Mouse (Mus musculus) embryonic stem cell, embryonic (primary cell): ENCODE results near the gene Znhit3.

Experiments used
- CTCF ChIA-PET, 4 experiments: fragments of 300-600 bp in 2 of 4; fragments of 350-600 bp in 2 of 4; sonication (Branson Sonifier 250); formaldehyde crosslinking; loops; one replicate each; lab custom pipeline; 2022; ENCODE audit warnings: inconsistent platforms in 2 of 4; lab: Charles Lee
- POLR2A ChIA-PET, 4 experiments: fragments of 300-600 bp in 2 of 4; fragments of 350-600 bp in 2 of 4; sonication (Branson Sonifier 250); formaldehyde crosslinking; loops; one replicate each; lab custom pipeline; 2022; ENCODE audit warnings: antibody characterized with exemption in 4 of 4, inconsistent platforms in 1 of 4; lab: Charles Lee

Znhit3 gene

DNA sequence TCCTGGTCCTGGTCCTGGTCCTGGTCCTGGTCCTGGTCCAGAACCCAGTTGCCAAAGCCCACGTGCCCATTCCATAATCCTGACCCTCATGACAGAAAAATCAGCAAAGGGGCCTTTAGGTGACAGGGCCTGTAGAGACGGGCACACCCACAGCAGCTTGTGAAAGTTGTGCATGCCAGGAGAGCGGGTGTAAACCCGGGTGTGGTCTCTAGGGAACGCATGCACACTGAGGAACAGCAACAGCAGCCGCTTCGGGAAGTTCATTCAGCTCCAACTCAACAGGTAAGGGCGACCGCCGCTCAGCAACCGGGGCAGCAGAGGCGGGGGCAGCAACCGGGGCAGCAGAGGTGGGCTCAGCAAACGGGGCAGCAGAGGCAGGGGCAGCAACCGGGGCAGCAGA lies 23.1 kb downstream of the Znhit3 start:
- CTCF ChIA-PET: interaction anchor here in 1 of 4 experiments (1.8 kb wide), 1 partner anchor 368 kb away, joined by 4 read pairs; no protein-coding TSS in a partner anchor

DNA sequence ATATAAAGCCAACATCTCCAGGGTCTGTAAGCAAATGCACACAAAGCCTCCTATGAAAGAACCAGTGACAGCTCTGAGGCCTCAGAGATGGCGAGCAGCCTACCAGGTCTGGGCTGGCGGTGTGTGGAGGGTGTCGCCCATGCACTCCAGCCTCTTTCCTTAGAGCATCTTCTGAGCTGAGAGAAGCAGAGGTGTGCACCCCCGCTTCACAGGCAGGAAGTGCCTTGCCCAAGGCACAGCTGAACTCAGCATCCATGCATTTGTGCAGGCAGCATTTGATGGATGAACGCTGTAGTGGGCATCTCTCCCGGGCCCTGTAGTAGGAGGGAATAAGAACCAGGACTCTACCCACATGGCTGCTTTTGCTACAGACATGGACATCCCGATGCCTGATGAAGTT lies 24.5 kb downstream of the Znhit3 start:
- ChIA-PET CTCF (interaction anchor here in 1 of 4 experiments (0.9 to 1.2 kb wide), 2 partner anchors 17 to 27 kb away, joined by 3 to 6 read pairs; no protein-coding TSS in a partner anchor), POLR2A (interaction anchor here in 2 of 4 experiments (0.7 to 3.7 kb wide), 11 partner anchors 8 to 73 kb away, joined by 3 to 21 read pairs (median 5); partner anchors contain the start of genes Ggnbp2 (in 2 of the 2), Myo19 (in 1 of the 2), Pigw (in 1 of the 2) and Znhit3 (in 1 of the 2))

More for the DNA sequence above, 23.1 kb downstream of the Znhit3 start:
- POLR2A ChIA-PET: interaction anchor here in 2 of 4 experiments (0.7 to 3.7 kb wide), 8 partner anchors 8 to 75 kb away, joined by 3 to 21 read pairs (median 6); partner anchors contain the start of genes Myo19 (in 1 of the 2), Pigw (in 1 of the 2) and Znhit3 (in 1 of the 2)

DNA sequence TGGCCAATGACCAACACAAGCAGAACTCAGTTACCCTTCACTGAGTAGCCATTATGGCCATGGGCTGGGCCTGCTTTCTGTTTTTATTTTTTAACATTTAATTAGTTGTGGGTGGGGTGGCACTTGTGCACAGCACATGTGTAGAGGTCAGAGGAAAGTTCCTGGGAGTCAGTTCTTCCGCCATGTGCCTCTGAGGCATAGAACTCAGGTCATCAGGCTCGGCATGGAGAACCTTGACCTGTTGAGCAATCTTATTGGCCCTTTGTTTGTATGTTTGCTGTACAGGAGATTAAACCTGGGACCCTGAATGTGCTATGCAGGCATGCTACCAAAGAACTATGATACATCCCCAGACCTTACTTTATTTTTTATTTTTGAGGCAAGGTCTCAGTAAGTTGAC lies 26.7 kb downstream of the Znhit3 start:
- ChIA-PET POLR2A (interaction anchor here in 1 of 4 experiments (1.0 to 3.7 kb wide), 2 partner anchors 9 to 29 kb away, joined by 3 to 21 read pairs; partner anchors contain the start of genes Myo19 and Pigw), CTCF (interaction anchor here in 1 of 4 experiments (0.7 kb wide), 1 partner anchor 755 kb away, joined by 5 read pairs; no protein-coding TSS in a partner anchor)

DNA sequence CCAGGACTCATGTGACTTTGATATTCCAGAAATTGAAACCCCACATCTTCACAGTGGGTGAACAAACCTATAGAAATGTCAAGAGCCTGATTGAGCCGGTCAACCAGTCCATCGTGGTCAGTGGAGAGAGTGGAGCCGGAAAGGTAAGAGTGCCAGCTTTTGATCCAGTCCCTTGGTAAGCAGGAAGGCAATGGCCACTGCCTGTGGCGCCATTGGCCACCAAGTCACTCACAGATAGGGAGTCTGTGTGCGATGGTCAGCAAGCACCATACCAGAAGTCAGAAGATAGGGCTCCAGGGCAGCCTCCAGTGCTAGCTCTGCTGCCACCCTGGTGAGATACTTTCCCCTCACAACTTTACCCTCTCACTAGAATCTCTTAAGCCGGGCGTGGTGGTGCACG lies 28.1 kb downstream of the Znhit3 start:
- POLR2A ChIA-PET: interaction anchor here in 1 of 4 experiments (1.0 to 5.5 kb wide), 2 partner anchors 8 to 17 kb away, joined by 3 to 36 read pairs; partner anchors contain the start of genes Ggnbp2, Myo19 and Pigw
- CTCF ChIA-PET: no interaction called here

DNA sequence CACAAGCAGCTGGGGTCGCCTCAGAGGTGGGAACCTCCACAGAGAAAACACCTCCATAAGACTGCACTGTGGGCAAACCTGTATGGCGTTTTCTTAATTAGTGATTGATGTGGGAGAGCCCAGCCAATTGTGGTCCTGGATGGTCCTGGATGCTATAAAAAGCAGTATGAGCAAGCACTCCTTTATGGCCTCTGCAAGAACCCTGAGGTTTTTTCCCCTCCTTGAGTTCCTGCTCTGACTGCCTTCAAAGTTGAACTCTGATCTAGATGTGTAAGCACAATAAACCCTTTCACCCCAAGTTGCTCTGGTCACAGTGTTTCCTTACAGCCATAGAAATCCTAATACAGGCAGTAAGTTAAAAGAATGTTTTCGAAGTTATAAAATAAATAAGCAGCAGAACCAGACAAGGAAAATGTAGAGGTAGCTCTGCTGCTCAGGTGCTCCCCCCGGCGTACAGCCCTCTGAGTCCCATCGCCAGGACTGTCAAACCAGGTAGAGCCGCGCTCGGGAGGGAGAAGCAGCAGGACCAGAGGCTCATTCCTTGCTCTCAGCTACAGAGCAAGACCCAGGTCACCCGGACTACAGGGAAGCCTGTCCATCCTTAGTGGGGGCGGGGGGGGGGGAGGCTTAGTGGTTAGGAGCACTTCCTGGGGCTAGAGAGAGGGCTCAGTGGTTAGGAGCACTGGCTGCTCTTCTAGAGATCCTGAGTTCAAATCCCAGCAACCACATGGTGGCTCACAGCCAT lies 29.2 kb downstream of the Znhit3 start:
- ChIA-PET POLR2A (interaction anchor here in 2 of 4 experiments (0.6 to 5.5 kb wide), 6 partner anchors 9 to 400 kb away, joined by 3 to 36 read pairs (median 7); partner anchors contain the start of gene Ggnbp2 (in 2 of the 2)), CTCF (no interaction called here)

DNA sequence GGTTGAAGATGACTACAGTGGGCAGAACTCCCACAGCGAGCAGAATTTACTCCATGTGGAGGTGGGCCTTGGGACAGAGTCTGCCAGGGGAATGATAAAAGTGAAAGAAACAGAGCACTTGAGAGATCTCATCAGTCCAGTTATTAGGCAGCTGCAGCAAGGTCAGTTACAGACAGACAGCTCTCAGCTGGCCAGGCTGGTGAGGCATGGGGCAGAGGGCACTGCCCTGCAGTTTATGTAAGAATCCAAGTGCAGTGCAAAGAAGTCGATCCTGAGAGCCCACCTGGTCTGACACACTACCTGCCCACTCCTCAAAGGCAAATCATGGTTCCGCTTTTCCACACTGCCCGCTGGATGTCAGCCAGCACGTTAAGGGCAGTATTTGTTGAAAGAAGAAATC lies 29.9 kb downstream of the Znhit3 start:
- CTCF ChIA-PET: no interaction called here

DNA sequence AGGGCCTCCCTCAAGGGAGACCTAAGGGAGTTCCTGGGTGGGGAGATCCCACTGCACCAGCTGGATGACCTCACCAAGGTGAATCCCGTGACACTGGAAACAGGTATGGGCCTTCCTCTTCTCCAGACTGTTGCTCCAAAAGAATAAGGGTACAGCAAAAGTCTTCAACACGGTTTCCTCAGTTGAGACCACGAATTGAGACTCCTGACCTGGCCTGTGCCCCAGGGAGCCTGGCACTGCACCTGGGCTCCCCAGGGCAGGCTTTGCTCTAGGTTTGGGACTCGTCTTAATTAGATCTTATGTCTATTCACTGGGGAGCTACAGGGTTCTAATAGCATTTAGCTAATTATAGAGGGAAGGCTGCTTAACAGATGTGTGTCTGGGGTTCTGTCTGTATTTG lies 30.9 kb downstream of the Znhit3 start:
- POLR2A ChIA-PET: interaction anchor here in 3 of 4 experiments (1.1 to 5.5 kb wide), 10 partner anchors 10 to 67 kb away, joined by 3 to 36 read pairs (median 6); partner anchors contain the start of genes Ggnbp2 (in 2 of the 3) and Mrm1 (in 1 of the 3)
- CTCF ChIA-PET: interaction anchor here in 3 of 4 experiments (0.6 to 1.3 kb wide), 4 partner anchors 9 to 1734 kb away, joined by 3 to 7 read pairs (median 3); no protein-coding TSS in a partner anchor

More for the DNA sequence above, 29.9 kb downstream of the Znhit3 start:
- POLR2A ChIA-PET: interaction anchor here in 2 of 4 experiments (1.9 to 5.5 kb wide), 5 partner anchors 15 to 68 kb away, joined by 4 to 36 read pairs (median 10); partner anchors contain the start of genes Ggnbp2 (in 2 of the 2) and Mrm1 (in 1 of the 2)

DNA sequence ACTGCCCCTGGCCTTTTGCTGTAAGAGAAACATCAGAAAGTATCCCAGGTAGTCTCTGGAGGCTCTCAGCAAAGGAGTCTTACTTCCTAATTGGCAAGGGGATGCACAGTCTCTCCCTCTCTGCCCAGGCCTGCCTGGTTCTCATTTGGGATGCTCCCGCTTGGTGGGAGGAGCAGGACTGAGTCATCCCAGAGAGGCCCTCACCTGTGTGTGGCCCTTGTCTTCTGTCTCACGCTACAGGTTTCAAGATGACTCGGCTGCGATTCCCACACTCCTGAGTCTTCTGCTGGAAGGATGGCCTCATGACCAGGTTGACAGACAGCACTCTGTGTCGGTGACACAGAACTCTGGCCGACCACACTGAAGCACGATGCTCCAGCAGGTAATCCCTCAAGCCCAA lies 33.8 kb downstream of the Znhit3 start:
- POLR2A ChIA-PET: interaction anchor here in 2 of 4 experiments (0.6 to 4.1 kb wide), 6 partner anchors 9 to 631 kb away, joined by 3 to 112 read pairs (median 4); partner anchors contain the start of gene Ggnbp2 (in 1 of the 2)
- CTCF ChIA-PET: no interaction called here

DNA sequence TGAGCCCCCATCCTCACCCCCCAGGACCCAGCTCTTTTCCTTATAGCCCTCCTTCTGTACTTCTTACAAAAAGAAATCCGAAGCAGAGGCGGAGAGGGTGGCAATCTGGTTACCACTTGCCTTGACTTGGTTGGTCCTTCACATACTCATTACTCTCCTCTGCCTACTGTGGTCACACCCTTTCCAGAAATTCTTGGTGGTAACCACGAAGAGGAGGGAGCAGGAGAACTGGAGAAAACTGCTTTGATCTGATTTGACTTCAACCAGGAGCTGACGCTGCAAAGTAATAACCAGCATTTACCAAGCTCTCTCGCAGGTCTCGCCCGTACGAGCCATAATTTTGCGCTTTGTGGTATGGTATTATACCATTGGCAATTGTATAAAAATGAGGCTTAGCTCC lies 35.2 kb downstream of the Znhit3 start:
- POLR2A ChIA-PET: interaction anchor here (0.5 to 4.1 kb wide), 37 partner anchors 10 to 1374 kb away, joined by 3 to 112 read pairs (median 7); partner anchors contain the start of genes Ggnbp2 (in 4 of the 4), Mrm1 (in 2 of the 4), Znhit3 (in 2 of the 4) and Appbp2 (in 1 of the 4)
- CTCF ChIA-PET: interaction anchor here (0.6 to 2.0 kb wide), 10 partner anchors 36 to 1012 kb away, joined by 3 to 11 read pairs (median 4); partner anchors contain the start of gene Mrm1 (in 1 of the 4)

DNA sequence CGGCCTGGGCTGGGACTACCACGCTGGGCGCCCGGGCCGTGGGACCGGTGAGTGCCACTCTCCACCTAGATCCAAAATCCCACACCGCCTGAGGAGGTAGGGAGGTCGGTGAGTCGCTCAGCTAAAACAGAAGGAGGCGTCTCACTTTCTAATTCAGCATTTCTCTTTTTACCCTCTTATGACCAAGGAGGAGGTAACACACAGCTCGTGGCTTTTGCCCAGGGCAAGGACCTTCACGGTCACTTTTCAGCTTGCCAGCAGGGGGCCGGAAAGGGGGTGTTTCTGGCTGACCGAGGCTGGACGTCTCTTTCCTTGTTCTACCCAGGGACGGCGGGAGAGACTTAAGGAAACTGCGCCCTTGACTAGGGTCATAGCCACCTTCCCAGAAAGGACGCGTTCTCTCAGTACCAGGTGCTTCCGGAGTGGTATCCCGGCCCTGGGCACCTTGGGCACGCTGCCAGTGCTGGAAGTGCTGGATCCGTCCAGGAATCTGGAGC lies 35.7 kb downstream of the Znhit3 start:
- POLR2A ChIA-PET: interaction anchor here (0.5 to 4.1 kb wide), 54 partner anchors 8 to 1375 kb away, joined by 3 to 112 read pairs (median 5); partner anchors contain the start of genes Ggnbp2 (in 4 of the 4), Dhrs11 (in 2 of the 4), Mrm1 (in 2 of the 4) and Znhit3 (in 2 of the 4)
- CTCF ChIA-PET: interaction anchor here (0.6 to 2.0 kb wide), 14 partner anchors 9 to 1012 kb away, joined by 3 to 11 read pairs (median 4); partner anchors contain the start of genes Mrm1 (in 2 of the 4) and Ggnbp2 (in 1 of the 4)

DNA sequence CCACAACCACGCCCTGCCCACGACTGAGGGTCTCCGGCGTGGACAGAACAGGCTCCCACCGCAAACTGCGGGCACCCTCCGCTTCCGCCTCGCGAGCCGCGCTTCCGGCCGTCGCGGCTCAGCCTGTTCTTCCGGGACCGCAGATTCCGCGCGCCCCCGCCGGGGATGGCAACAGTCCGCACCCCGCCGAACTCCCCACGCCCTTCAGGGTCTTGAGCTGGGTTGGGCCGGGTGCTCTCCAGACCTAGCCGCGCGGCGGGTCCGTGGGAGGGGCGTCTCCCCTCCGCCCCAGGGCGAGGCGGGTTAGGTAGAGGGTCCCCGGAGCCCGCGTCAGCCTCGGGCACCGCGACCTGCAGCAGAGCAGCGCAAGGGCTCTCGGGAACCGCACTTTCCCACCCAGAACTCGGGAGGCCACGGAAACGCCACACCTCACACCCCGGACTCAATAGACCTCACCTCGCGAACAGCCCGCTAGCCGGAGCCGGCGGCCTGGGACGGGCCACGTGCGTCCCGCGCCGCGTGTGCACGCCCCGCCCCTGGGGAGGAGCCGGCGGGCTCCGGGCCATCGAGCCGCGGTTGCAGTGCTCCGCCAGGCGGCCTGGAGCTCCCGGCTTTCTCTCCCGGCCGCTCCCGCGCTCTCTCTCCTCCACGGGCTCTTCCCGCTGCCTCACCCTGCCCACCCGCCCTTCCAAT lies 36.2 kb downstream of the Znhit3 start, which contains the start of the genes Myo19 and Pigw:
TSS of gene Myo19 (plus strand) at position 377 of the 693 bp plus-strand sequence.
TSS of gene Pigw (minus strand) at position 514 of the 693 bp plus-strand sequence.
- POLR2A ChIA-PET: interaction anchor here (0.6 to 4.1 kb wide), 54 partner anchors 9 to 366 kb away, joined by 3 to 112 read pairs (median 5); partner anchors contain the start of genes Ggnbp2 (in 4 of the 4), Dhrs11 (in 2 of the 4), Mrm1 (in 2 of the 4) and Znhit3 (in 2 of the 4)
- CTCF ChIA-PET: interaction anchor here (0.6 to 2.0 kb wide), 14 partner anchors 9 to 1011 kb away, joined by 3 to 11 read pairs (median 4); partner anchors contain the start of genes Mrm1 (in 2 of the 4) and Ggnbp2 (in 1 of the 4)

DNA sequence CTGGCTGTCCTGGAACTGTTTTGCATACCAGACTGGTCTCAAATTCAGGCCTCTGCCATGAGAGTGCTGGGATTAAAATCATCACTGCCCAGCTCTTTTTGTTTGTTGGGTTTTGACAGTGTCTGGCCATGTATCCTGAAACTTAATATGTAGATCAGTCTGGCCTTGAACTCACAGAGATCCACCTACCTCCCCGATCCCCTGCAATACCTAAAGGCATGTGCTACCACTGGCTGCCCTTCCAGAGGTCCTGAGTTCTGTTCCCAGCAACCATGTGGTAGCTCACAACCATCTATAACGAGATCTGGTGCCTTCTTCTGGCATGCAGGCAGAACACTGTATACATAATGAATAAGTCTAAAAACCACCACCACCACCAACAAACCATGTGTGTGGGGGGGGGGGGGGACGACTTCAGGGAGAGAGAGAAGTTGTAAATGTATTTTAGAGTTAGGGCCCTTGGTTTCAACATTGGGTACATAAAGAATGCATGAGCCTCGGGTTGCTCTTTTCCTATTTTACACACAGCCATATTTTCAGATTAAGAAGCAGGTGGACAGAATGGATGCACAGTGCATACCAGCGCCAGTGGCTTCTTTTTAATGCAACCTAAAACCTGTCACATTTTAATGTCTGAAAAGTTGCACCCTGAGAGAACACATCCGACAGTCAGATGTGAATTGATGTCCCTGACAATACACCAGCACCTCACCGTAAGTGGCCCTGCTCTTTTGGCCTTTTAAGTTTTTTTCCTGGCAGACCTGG lies 37.0 kb downstream of the Znhit3 start:
- POLR2A ChIA-PET: interaction anchor here in 3 of 4 experiments (0.6 to 4.1 kb wide), 27 partner anchors 8 to 1075 kb away, joined by 3 to 112 read pairs (median 5); partner anchors contain the start of genes Ggnbp2 (in 3 of the 3), Mrm1 (in 2 of the 3), Znhit3 (in 2 of the 3) and Dhrs11 (in 1 of the 3)
- CTCF ChIA-PET: interaction anchor here in 3 of 4 experiments (0.6 to 1.4 kb wide), 5 partner anchors 15 to 737 kb away, joined by 3 to 5 read pairs (median 4); partner anchors contain the start of gene Mrm1 (in 1 of the 3)

DNA sequence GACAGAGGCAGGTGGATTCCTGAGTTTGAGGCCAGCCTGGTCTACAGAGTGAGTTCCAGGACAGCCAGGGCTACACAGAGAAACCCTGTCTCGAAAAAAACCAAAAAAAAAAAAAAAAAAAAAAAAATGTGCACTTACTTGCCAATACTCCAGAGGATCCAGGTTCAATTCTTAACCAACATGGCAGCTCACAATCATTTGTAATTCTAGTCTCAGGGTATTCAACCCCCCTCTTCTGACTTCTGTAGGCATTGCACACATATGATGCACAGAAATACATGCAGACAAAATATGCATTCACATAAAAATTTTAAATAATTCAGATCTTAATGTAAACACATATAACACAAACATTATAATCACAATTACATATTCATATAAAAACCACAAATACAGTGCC lies 40.1 kb downstream of the Znhit3 start:
- ChIA-PET CTCF (interaction anchor here in 1 of 4 experiments (1.0 kb wide), 1 partner anchor 43 kb away, joined by 3 read pairs; no protein-coding TSS in a partner anchor), POLR2A (interaction anchor here in 1 of 4 experiments (0.6 to 1.1 kb wide), 2 partner anchors 25 to 39 kb away, joined by 3 read pairs; no protein-coding TSS in a partner anchor)

DNA sequence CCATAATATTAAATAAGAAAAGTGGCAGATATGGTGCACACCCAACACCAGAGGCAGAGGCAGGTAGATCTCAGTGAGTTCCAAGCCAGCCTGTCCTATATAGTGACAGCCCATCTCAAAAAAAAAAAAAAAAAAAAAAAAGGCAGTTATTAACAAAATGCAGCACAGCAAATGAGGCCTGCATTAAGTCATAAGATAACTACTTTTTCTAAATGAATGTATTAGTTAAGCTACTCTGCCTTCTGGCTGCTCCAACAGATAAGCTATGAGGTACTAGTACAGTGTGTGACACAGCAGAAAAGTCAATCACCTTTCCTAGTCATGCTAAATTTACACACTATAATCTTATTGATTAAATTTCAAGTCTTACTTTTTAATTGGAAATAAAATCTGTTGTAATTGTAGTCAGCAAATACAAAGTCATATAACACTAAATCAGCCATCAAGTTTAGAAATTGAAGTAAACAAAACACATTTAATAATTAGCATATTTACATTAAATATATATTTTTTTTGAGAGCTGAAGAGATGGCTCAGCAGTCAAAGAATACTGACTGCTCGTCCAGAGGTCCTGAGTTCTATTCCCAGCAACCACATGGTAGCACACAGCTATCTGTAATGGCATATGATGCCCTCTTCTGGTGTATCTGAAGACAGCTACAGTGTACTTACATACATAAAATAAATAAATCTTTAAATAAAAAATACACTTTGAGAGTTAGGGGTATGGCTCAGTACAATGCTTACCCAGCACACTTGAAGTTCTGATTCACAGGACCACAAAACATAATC lies 42.9 kb downstream of the Znhit3 start:
- CTCF ChIA-PET: interaction anchor here (0.6 to 1.3 kb wide), 5 partner anchors 47 to 107 kb away, joined by 3 to 11 read pairs (median 3); partner anchors contain the start of gene Mrm1 (in 1 of the 4)
- POLR2A ChIA-PET: interaction anchor here (0.6 to 7.2 kb wide), 20 partner anchors 7 to 357 kb away, joined by 3 to 112 read pairs (median 6); partner anchors contain the start of genes Myo19 (in 2 of the 4), Pigw (in 2 of the 4), Dhrs11 (in 1 of the 4) and Mrm1 (in 1 of the 4)
